Mouse (Mus musculus) thymus, adult 18-20 months (tissue): ENCODE results near the gene Plppr2.

Experiments
- DNase-seq, 2 experiments: peaks; one replicate each; pipeline ENCODE4 v3.0.0; 2022; ENCODE audit warnings: mixed read lengths in 2 of 2

The Plppr2 gene

DNA sequence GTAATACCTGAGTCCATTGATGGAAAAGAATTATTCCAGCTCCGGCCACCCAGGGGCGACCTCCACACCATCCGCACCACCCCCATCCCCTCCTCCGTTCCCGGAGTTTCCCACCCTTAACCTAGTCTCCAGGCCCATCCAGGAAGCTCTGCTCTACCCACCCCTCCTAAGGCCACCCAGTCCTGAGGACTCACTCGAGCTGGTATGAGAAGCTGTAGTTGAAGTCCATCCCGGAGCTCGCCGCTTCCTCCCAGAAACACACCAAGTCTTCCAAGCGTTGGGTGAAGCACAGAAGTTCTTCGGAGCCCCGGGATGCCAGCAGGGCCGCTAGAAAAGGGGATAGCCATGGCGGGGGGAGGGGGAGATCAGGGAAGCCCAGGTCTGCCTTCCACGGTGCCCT lies 25.2 kb downstream of the Plppr2 start:
- DNase-seq: no peak

DNA sequence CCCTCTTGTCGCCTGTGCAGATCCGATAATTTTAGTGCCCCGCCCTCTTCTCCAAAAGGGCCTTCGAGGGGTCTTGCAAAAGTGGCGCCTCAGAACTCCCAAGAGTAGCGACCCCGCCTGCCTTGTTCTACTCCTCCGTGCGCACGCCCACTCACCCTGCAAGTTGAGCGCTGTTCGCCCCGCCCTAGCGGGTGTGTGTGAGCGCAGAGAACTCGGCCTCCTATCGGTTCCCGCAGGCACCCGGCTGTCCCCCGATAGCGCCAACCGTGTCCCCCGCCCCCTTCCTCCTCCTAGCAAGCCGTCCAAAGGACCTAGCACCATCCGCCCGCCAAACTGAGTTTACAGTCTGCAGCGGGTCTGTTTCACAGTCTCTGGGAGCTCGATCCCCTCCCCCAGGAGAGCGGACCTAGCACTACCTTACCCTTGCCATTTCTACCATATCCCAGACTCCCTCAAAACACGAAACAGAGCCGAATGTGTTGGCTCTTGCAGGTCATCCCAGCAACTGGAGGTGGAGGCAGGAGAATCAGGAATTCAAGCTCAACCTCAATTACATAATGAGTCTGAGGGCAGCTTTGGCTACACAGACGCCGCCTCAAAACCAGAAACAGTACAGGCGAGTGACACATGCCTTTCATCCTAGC lies 25.7 kb downstream of the Plppr2 start:
- peak; percentile 37 to 41 for DNase-seq

DNA sequence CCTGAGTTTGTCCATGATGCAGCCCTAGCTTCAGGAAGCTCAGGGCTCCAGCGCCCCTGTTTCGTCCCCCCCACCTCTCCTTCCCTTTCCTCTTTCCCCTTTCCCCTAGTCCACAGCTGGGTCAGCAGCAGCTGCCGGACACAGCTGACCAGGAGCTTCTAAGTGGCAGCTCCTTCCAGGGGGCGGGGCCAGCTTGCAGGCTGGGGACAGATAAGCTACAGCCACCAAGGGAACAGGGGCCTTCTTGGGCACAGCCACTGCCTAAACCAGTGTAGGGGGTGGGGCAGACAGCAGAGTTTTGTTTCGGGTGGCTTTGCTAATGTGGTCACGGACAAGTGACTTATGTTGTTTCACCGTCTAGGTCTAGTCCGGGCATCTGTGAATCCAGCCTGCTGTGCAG lies 26.6 kb downstream of the Plppr2 start, which contains the start of gene Epor:
Gene Epor, minus strand, starts transcription at position 90 of the 400 bp plus-strand sequence.
- DNase-seq: no peak

DNA sequence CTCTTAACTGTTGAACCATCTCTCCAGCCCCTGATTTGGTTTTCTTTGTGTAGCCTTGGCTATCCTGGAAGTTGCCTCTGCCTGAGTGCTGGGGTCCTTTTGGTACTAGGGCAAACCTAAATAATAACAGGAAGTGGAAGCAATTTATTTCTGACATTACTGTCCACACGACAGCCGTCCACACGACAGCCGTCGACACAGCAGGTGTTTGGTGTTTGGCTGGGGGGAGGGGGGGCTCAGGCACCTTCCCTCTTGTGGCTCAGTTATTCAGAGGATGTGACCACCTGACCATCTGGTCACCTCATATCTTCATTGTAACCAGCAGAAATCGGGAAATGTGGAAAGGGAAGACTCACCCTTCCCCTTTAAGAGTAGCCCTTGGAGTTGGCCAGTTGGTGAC lies 32.0 kb downstream of the Plppr2 start:
- DNase-seq: no peak

DNA sequence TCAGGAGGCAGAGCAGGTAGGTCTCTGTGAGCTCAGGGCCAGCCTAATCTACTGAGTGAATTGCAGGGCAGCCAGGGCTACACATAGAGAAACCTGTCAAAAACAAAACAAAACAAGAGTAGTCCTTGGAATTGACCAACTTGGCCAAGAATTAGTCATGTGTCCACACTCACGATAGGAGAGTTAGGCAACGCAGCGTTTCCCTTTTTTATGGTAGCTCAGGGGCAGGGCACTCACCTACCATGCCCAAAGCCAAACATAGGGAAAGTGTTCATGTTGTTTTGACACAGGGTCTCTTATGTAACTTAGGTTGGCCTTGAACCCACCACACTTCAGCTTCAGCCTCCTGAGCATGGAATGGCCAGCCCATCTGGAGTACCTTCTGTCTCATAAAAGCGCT lies 32.5 kb downstream of the Plppr2 start:
- DNase-seq: no peak

DNA sequence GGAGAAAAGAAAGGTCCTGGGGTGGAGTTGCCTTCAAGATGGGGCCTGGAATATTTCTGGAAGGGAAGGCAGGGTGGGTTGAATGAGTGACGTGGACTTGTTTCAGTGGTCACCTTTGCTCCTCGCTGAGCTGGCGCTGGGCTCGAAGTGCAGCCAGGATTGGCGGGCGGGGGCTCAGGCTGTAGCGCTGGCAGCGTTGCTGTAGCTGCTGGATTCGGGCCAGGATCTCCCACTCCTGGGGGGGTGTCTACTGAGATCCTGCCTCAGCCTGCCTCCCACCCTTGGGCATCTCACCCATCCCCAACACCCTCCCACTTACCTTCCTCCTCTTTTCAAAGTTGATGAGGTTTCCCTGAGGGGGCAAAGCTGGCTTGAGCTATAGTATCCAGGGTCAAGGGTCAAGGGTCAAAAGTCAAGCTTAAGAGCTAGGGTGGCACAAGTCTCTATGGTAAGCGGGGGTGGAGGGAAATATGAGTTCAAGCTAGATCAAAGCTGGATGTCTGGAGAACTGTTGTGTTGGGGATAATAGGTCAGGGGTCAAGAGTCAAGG lies 39.9 kb downstream of the Plppr2 start:
- no peak for DNase-seq

DNA sequence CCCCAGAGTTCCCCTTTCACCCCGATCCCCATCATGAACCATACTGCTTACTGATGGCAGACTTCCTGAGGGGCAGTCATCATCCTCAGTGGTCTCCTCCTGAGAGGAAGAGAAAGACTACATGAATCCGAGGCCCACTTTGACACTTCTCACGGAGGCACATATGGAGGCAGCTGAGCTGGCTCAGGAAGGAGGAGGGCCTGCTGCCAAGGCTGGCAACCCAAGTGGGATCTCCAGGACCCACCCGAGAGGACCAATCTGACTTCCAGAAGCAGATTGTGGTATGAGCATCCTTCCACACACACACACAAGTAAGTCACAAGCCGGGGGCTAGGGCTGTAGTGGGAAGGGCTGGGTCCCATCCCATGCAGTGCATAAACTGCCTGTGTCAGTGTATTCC lies 40.5 kb downstream of the Plppr2 start:
- DNase-seq: no peak

DNA sequence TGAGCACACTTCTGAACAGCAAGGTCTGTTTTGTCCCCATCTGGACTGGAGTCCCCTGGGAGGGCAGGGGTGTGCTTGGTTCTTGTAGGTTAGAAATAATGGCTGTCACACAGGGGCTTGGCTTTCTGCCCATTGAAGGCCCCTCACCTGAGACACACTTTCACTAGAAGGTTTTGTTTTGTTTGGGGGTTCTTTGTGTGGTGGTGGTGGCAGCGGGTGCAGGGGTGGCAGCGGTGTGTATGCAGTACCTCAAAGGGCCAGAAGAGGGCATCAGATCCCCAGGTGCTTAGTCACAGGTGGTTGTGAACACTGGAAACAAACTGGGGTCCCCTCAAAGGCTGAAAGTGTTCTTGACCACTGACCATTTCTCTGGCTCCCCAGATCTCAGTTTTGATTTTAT lies 41.1 kb downstream of the Plppr2 start:
- no peak for DNase-seq

DNA sequence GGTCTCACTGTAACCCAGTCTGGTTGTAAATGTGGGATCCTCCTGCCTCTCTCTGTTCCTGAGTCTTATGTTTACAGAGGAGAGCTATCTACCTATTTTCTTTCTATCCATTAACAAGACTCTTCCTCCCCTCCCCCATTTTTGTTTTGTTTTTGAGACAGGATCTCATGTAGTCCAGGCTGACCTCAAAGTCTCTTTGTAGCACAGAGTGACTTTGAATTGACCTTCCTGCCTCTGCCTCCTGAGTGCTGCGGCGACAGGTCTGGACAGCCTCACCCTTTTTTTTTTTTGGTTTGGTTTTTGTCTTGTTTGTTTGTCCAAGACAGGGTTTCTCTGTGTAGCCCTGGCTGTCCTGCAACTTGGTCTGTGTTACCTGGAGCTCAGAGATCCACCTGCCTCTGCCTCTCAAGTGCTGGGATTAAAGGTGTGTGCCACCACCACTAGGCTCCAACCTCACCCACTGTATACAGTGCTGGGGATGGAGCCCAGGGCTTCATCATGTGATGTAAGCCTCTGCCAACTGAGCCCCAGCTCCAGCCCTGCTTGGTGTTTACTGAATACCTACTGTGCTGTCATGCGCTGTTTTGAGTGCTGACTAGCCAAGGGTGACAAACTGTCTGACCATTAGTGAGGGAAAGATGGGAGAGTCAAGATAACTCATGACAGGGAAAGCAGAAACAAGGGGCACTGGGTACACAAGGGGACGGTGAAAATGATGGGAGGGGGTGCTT lies 41.7 kb downstream of the Plppr2 start:
- no peak for DNase-seq

DNA sequence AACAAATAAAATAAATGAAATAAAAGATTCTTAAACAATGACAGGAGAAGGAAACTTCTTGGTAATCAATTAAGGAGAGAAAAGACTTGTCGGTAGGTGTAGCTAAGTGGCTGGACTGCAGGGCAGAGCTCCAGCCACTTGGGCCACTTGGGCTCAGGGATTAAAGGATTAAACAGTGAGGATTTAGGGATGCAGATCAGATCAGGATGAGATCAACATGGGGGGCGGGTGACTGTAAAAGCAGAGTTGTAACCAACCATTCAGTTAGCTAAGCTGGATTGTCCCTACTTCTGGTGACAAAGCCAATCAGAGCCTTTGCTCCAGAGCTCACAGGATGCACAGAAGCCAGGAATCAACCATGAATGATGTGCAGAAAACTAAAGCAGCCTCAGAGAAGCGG lies 47.1 kb downstream of the Plppr2 start:
- DNase-seq: no peak

DNA sequence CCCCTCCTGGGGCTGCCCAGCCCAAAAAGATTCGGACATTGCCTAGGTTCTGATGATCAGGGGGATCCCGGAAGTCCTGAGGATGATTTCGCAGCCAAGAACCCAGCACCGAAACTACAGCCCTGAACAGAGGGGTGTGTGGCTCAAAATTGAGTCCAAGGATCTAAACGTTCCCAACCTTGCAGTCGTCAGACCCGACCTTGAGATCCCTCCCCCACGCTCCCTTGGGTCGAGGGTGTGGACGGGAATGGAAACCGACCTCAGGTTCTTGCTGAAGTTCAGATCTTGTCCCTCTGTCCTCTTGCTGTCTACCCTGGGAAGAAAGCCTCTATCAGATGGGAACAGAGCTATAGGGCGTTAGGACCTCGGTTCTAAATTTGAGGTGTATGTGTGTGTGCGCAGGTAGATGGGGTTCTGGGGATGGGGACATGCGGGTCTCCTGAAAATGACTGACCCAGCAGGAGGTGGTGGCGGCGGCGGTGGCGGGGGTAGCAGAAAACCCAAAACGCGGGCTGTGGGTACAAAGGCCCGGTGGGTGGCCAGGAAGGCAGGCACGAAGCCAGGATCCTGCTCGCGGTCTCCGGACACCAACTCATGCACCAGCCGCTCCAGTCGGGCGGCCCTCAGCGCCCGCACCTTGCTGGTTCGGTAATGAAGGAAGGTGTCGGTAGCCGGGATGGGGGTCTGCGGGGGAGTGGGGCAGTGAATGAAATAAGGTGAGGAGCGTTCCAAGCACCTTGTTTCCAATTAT lies 50.9 kb downstream of the Plppr2 start:
- DNase-seq: no peak

DNA sequence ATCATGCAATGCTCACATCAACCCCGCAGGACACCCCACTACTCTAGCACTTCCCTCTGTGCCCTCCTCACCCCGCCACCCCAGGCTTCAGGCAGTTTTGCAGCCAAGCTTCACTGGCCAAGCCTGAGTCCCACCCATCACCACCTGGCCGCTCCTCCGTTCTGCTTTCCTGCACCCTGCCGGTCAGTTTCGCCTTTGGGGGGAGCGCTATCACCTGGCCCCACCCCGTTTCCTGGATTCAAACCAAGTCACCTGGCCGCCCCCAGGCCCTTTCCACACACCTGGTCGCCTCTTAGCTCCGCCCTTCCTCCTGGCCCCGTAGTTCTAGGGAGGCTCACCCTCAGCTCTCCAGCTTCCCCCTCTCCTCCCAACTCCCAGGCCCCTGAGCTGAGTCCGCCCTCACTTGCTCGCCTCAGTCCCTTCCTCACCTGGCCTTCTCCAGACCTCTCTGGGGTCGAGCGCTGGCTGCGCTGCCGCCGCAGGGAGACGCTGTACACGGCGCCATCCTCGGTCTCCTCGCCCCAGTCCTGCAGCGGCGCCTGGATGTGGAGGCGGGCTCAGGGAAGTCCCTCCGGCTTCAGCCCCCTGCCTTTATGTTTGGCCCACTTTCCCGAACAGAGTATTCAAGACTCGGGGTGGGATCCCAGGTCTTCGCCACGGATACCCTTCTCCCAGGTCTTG lies 51.7 kb downstream of the Plppr2 start:
- DNase-seq: no peak

DNA sequence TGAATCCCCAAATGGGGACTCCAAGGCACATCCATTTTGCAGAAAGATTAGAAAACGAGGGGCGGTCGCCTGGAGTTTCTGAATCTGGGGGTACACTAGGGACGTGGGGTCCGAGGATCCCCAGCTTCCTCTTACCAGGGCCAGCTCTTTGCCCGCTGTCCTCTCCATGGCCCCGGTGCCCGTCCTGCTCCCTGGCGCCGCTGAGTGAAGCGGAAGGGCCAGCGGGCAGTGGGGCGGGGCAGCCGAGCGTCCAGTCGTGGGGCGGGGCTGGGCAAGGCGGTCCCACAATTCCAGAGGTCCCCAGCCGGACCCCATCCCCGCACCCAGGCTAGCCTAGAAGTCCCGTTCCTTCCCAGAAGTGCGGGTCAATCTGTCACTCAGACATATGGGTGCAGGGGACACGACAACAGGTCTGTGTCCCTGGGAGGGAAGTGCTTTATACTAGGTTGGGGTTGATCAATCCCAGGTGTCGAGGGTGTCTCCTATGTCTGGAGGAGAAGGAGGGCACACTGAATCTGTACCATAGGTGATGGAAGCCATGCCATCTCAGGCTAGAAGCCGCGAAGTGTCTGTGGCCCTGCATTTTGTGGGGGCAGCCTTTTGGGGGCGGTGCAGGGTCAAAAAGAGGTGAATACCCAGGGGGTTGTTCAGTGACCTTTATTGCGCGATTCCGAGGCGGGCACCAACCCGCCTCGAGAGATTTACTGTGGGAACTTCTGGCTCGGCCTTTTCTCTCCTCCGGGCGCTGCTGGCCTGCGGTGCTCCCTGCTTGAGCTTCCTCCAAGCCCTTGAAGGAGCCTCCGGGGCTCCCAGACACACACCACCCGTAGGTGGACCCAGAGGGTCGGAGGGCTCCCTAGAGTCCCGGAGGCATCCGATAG lies 52.6 kb downstream of the Plppr2 start, which contains the start of gene Rgl3:
Gene Rgl3, minus strand, starts transcription at position 217 of the 881 bp plus-strand sequence.
- no peak for DNase-seq

DNA sequence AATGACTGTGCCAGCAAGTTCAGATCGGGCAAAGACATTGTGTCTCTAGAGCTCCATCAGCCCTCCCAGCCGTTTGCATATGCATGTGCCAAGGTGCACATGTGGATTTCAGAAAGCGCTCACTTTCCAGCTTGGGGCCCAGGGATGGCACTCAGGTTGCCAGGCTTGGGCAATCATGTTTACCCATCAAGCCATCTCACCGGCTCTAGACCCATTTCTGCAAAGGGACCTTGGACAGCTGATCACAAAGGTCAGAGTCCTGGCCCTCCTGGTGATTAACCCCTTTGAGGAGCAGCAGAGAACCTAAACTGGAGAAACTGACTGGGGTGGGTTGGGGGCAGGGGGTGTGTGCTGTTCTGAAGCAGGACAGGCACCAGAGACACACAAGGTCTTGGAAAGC lies 55.4 kb downstream of the Plppr2 start:
- no peak for DNase-seq

DNA sequence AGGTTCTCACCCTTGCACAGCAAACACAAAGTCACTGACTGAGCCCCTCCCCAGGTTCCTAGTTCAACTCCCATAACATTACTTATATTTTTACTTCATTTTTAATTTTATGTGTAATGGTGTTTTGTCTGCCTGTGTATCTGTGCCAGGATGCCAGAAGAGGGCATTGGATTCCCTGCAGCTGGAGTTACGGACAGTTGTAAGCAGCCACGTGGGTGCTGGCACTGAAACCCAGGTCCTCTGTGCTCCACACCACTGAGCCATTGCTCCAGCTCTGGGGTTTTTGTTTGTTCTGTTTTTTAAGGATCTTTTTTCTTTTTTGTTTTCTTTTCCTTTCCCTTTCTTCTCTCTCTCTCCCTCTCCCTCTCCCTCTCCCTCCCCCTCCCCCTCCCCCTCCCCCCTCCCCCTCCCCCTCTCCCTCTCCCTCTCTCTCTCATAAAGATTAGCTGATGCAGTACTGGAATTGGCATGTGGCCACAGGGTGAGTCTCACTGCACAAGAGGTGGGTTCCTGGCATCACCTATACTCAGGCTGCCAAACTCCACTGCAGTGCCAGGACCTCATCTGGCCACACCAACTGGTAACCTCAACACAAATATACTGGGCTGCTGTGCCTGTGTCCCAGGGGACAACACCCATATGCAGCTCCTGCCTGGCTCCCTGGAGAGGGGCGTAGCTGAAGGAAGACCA lies 59.5 kb downstream of the Plppr2 start:
- no peak for DNase-seq
